Mouse (Mus musculus) liver, embryonic 14.5 days (tissue): ENCODE measurements at regions not wholly inside any gene's neighbourhood (a gene's known extent, or its start where the extent isn't known, plus 50 kb on each side); places are given as distances from the start of the nearest gene placed in this dataset.

Experiments
- ATAC-seq: fragments of 200-750 bp; cut with Nextera tagmentation; 2 replicates; pipeline ENCODE4 v1.8.0; 2017; ENCODE audit warnings: moderate number of reproducible peaks, mild to moderate bottlenecking, moderate library complexity; ENCODE audit not compliant: insufficient read depth
- DNase-seq, 3 experiments: peaks; one replicate each; pipeline ENCODE4 v3.0.0-alpha.2; 2012 to 2013; ENCODE audit warnings: low read depth in 3 of 3, low spot score in 3 of 3
- H3K27ac ChIP-seq: fragments of 300-500 bp; sonication (generic); 2 replicates; pipeline ENCODE4 v1.5.1; 2014; ENCODE audit warnings: moderate library complexity, mild to moderate bottlenecking, control low read depth, inconsistent platforms
- H3K27me3 ChIP-seq: fragments of 300-500 bp; sonication (generic); 2 replicates; pipeline ENCODE4 v1.6.1; 2014; ENCODE audit warnings: mild to moderate bottlenecking, low read length, moderate library complexity; ENCODE audit not compliant: control insufficient read depth, insufficient read depth
- H3K36me3 ChIP-seq: fragments of 300-500 bp; sonication (generic); replicated peaks from 2 replicates; pipeline ENCODE4 v1.6.1; 2014; ENCODE audit warnings: low read depth; ENCODE audit not compliant: control insufficient read depth, insufficient read depth
- H3K4me1 ChIP-seq, 2 experiments: fragments of 200-500 bp in 1 of 2; fragments of 300-500 bp in 1 of 2; sonication (generic) in 1 of 2; replicated peaks; 2 replicates each; pipeline ENCODE4 v1.6.1; 2012 to 2014; ENCODE audit warnings: antibody characterized with exemption in 1 of 2, inconsistent platforms in 1 of 2, low read length in 1 of 2; ENCODE audit not compliant: control insufficient read depth in 2 of 2, insufficient read depth in 2 of 2
- H3K4me2 ChIP-seq: fragments of 300-500 bp; sonication (generic); 2 replicates; pipeline ENCODE4 v1.6.1; 2014; ENCODE audit warnings: low read depth, mild to moderate bottlenecking, control low read depth, moderate library complexity
- H3K4me3 ChIP-seq, 2 experiments: fragments of 200-500 bp in 1 of 2; fragments of 300-500 bp in 1 of 2; sonication (generic) in 1 of 2; 2 replicates each; pipeline ENCODE4 v1.5.1; 2012 to 2014; ENCODE audit warnings: low read depth in 2 of 2, low read length in 2 of 2, mild to moderate bottlenecking in 2 of 2, control low read depth in 1 of 2, inconsistent platforms in 1 of 2, moderate library complexity in 1 of 2; ENCODE audit not compliant: insufficient read depth in 1 of 2
- H3K9ac ChIP-seq: fragments of 300-500 bp; sonication (generic); replicated peaks from 2 replicates; pipeline ENCODE4 v1.6.1; 2014; ENCODE audit warnings: mild to moderate bottlenecking, control low read depth, moderate library complexity
- H3K9me3 ChIP-seq: fragments of 300-500 bp; sonication (generic); 2 replicates; pipeline ENCODE4 v1.6.1; 2016; ENCODE audit warnings: low read length, mixed read lengths; ENCODE audit not compliant: control insufficient read depth
- CTCF ChIP-seq: IDR thresholded peaks from 2 replicates; pipeline ENCODE4 v1.5.1; 2016; ENCODE audit warnings: antibody characterized with exemption, low read depth, control low read depth
- EP300 ChIP-seq: IDR thresholded peaks from 2 replicates; pipeline ENCODE4 v1.6.1; 2016; ENCODE audit warnings: antibody characterized with exemption, low read depth
- WGBS: fragments of 180-500 bp; shearing (Covaris S2); extraction: QIAGEN DNeasy Blood & Tissue Kit; methylation state at CpG from one replicate; pipeline ENCODE4 v1.1.7; 2014; ENCODE audit not compliant: insufficient replicate concordance; 5-methylcytosine and 5-hydroxymethylcytosine counted together

DNA sequence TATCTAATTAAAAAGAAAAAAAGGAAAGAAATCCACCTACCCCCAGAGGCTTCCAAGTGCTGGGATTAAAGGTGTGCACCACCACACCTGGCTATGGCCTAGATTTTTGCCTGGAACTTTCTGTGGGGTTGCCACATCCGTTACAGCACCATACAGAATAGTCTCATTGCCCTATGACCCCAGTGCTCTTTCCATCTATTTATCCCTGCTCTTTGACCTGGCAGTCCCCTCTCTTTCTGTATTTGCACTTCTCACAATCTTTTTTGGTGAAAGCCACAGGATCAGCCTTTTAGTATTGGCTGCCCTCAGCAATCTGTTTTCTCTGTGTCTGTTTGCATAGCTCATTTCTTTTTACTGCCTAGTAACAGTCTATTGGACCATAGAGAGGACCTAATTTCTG, 197.9 kb upstream of the Bcor start:
- H3K4me1 ChIP-seq: no peaks in the 10 kb centered on the region
- no peak overlapping the region for H3K9ac ChIP-seq
- no peaks in the 10 kb centered on the region for H3K9me3 ChIP-seq
- no peak overlapping the region for H3K4me2 ChIP-seq
- DNase-seq: no peak
- H3K27ac ChIP-seq: no peak overlapping the region
- no peak for TF ChIP-seq EP300
- no peak for TF ChIP-seq CTCF
- 35% methylated on average over 1 of the region's 1 CpGs for WGBS
- no peak overlapping the region for H3K4me3 ChIP-seq
- H3K36me3 ChIP-seq: no peaks in the 10 kb centered on the region
- H3K27me3 ChIP-seq: no peaks in the 10 kb centered on the region
- no peak for ATAC-seq

- WGBS: 52% methylated on average over 12 of the region's 12 CpGs
These were observed 205.6 kb upstream of the Bcor start for GRCm38 (mm10) chrX:12365582-12366323.

DNA sequence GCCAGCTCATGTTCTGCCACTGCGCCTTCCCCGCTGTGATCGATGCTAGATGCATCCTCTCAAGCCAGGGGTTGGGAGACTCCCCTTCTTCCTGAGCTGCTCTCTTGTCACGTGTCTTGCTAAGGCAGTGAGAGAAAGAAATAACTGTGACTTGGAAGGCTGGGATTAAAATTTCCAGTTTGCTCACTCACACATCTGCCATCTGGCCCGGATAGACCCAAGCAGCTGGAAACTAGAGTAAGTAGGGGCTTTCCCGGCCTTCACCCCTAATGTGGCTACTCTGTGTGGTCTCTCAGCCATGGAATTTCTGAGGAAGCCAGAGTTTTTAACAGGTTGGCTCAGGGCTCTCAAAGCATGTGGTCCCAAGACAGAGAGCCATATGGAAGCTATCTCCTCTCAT, 206.6 kb upstream of the Bcor start:
- TF ChIP-seq EP300 (no peak), CTCF (no peak)
- DNase-seq: no peak
- Histone ChIP-seq H3K9me3 (no peaks in the 10 kb centered on the region), H3K27me3 (no peaks in the 10 kb centered on the region), H3K36me3 (no peaks in the 10 kb centered on the region), H3K4me2 (no peak overlapping the region), H3K27ac (no peak overlapping the region), H3K9ac (no peak overlapping the region), H3K4me1 (no peaks in the 10 kb centered on the region), H3K4me3 (no peak overlapping the region)
- no peak for ATAC-seq
- 73% methylated on average over 6 of the region's 6 CpGs for WGBS

More at GRCm38 (mm10) chrX:12365582-12366323, 205.6 kb upstream of the Bcor start:
- no peak overlapping the region for H3K4me3 ChIP-seq
- DNase-seq: no peak
- H3K27ac ChIP-seq: no peak overlapping the region
- TF ChIP-seq CTCF: no peak
- no peak for ATAC-seq
- no peak overlapping the region for H3K9ac ChIP-seq
- H3K36me3 ChIP-seq: no peaks in the 10 kb centered on the region
- H3K9me3 ChIP-seq: no peaks in the 10 kb centered on the region
- no peaks in the 10 kb centered on the region for H3K4me1 ChIP-seq
- H3K27me3 ChIP-seq: no peaks in the 10 kb centered on the region
- H3K4me2 ChIP-seq: no peak overlapping the region

GRCm38 (mm10) chrX:12373670-12374069, 213.5 kb upstream of the Bcor start:
- TF ChIP-seq EP300: no peak
- no peak for TF ChIP-seq CTCF
- no peak overlapping the region for H3K27ac ChIP-seq
- no peak overlapping the region for H3K4me3 ChIP-seq
- H3K4me2 ChIP-seq: no peak overlapping the region
- no peak for ATAC-seq
- no peaks in the 10 kb centered on the region for H3K36me3 ChIP-seq
- H3K9ac ChIP-seq: no peak overlapping the region
- H3K9me3 ChIP-seq: no peaks in the 10 kb centered on the region
- no peaks in the 10 kb centered on the region for H3K27me3 ChIP-seq
- peaks cover 0 to 4% of the 10 kb centered on the region in 2 experiments; a peak in 1 of 4 replicates for H3K4me1 ChIP-seq
- no peak for DNase-seq
- 44% methylated on average over 6 of the region's 6 CpGs for WGBS

DNA sequence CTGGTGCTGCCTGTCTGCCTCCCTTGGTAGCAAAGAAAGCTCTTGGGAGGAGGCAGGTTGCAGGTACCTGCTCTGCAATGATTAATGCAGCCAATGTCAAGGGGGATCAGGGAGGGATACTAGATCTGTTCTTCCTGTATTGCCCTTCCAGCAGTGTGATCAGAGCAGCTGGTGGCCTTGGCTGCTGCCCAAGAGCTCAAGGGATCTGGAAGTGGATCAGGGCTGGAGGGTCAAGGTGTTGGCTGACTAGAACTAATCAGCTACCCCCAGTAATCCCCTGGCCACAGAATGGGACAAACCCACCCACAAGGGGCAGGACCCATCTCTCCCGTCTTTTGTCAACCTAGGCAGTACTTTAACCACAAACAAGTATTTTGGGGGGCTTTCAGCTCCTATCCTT, 211.8 kb upstream of the Atp6ap2 start:
- H3K4me3 ChIP-seq: no peak overlapping the region
- ATAC-seq: no peak
- 33% methylated on average over 1 of the region's 1 CpGs for WGBS
- H3K27ac ChIP-seq: no peak overlapping the region
- no peaks in the 10 kb centered on the region for H3K27me3 ChIP-seq
- H3K36me3 ChIP-seq: no peaks in the 10 kb centered on the region
- no peak for TF ChIP-seq CTCF
- no peak for TF ChIP-seq EP300
- no peak for DNase-seq
- peaks cover 0 to 4% of the 10 kb centered on the region in 2 experiments; a peak in 1 of 4 replicates for H3K4me1 ChIP-seq
- H3K9ac ChIP-seq: no peak overlapping the region
- no peaks in the 10 kb centered on the region for H3K9me3 ChIP-seq
- H3K4me2 ChIP-seq: no peak overlapping the region
